Mouse (Mus musculus) forebrain, embryonic 15.5 days (tissue): ENCODE results near the gene Gm8113. TPM values are rescaled to one million over a fixed set of nuclear protein-coding genes. Genes with fewer than 3 reads are reported as not detected.
"Not testable (repeated sequence)": the region's sequence is repeated elsewhere in the genome, so short reads cannot be mapped to it uniquely, and the experiment has no call there.

Experiments
- ATAC-seq: fragments of 200-750 bp; cut with Nextera tagmentation; replicated peaks from 2 replicates; pipeline ENCODE4 v1.8.0; 2017; ENCODE audit warnings: mild to moderate bottlenecking, moderate TSS enrichment, moderate library complexity
- H3K27ac ChIP-seq: fragments of 300-500 bp; sonication (generic); replicated peaks from 2 replicates; pipeline ENCODE4 v1.5.1; 2015; ENCODE audit warnings: mild to moderate bottlenecking, inconsistent platforms
- H3K27me3 ChIP-seq: fragments of 300-500 bp; sonication (generic); 2 replicates; pipeline ENCODE4 v1.6.1; 2015; ENCODE audit warnings: inconsistent platforms
- H3K36me3 ChIP-seq: fragments of 300-500 bp; sonication (generic); 2 replicates; pipeline ENCODE4 v1.6.1; 2015; ENCODE audit warnings: mild to moderate bottlenecking, inconsistent platforms
- H3K4me1 ChIP-seq: fragments of 300-500 bp; sonication (generic); 2 replicates; pipeline ENCODE4 v1.6.1; 2015; ENCODE audit warnings: inconsistent platforms
- H3K4me2 ChIP-seq: fragments of 300-500 bp; sonication (generic); replicated peaks from 2 replicates; pipeline ENCODE4 v1.6.1; 2015; ENCODE audit warnings: mild to moderate bottlenecking, inconsistent platforms
- H3K4me3 ChIP-seq: fragments of 300-500 bp; sonication (generic); 2 replicates; pipeline ENCODE4 v1.5.1; 2015; ENCODE audit warnings: mild to moderate bottlenecking, inconsistent platforms
- H3K9ac ChIP-seq: fragments of 300-500 bp; sonication (generic); replicated peaks from 2 replicates; pipeline ENCODE4 v1.6.1; 2015; ENCODE audit warnings: mild to moderate bottlenecking, inconsistent platforms
- H3K9me3 ChIP-seq: fragments of 300-500 bp; sonication (generic); 2 replicates; pipeline ENCODE4 v1.6.1; 2016; ENCODE audit warnings: inconsistent platforms
- WGBS: fragments of 180-500 bp; shearing (Covaris S2); methylation state at CpG from one replicate; pipeline ENCODE4 v1.1.7; 2015; ENCODE audit warnings: mixed read lengths; 5-methylcytosine and 5-hydroxymethylcytosine counted together
- polyA plus RNA-seq: library from polyadenylated mRNA; unstranded; fragments of >200 nt; fragmentation: Nextera tagmentation; extraction: Ambion mirVana; gene quantifications from 2 replicates; pipeline ENCODE4 v1.2.1, GENCODE M21; 2015

Gene Gm8113
- 4.4 and 4.7 TPM in 2 replicates for polyA plus RNA-seq

DNA sequence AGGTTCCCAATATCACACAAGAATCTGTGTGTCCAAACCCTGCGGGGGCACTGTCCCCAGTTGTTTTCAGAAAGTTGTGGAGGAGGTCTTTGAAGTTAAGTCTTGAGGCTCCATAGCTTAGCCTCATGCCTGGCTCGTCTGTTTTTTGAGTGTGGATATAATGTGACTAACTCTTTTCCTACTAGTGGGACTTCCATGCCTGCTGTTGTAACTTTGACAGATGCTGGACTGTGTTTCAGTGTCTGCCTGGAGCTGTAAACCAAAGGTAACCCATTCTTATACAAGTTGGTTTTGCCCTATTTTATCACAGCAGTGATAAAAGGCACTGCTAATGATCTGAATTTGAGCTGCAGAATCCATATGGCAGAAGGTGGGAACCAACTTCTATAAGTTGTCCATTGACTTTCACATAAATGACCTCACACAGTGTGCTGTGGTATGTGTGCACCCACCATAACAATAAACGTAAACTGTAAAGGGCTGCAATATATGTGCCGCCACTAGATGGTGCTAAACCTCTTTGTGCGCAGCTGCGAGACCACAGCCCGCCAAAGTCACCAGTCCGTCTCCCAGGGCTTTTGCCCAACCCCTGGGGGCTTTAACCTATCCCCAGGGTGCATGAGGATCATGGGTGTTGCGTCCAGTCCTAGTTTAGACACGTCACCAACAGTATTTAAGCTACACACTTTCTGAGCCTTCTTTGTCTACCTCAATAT lies at the start of gene Gm8113:
Gene Gm8113, plus strand, starts transcription at position 703 of the 716 bp plus-strand sequence.
- Histone ChIP-seq H3K4me3 (peak within 1 kb of the TSS; percentile 47), H3K27ac (peak within 1 kb of the TSS; percentile 76), H3K9ac (peak within 1 kb of the TSS; percentile 47), H3K4me2 (peak within 1 kb of the TSS; percentile 47)
- not testable (repeated sequence) for H3K4me1 ChIP-seq, H3K9me3 ChIP-seq, H3K27me3 ChIP-seq, H3K36me3 ChIP-seq
- peak; percentile 98 for ATAC-seq
- 9% methylated on average over 10 of the region's 10 CpGs for WGBS

DNA sequence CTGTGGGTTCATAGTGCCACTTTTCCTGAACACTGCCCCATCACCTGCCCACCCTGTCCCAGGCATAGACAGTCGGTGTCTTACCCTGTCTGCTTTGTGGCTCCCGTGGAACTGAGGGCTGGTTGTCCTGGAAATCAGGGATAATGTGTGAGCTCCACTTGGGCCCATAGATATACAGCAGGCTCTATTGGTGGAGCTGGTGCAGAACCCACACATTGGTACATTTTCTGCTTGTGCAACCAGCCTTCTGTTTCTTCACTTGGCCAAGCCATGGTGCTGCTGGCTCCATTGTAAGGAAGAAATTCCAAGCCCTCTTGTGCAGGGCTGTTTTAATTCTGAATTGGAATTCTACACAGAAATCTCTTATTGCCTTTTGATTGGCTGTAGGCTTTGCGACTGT lies 49.8 kb upstream of the Gm8113 start, which contains the start of gene Ear1:
Gene Ear1, minus strand, starts transcription at position 101 of the 400 bp plus-strand sequence.
- H3K9me3 ChIP-seq, H3K4me3 ChIP-seq, H3K4me1 ChIP-seq, H3K27ac ChIP-seq, H3K27me3 ChIP-seq, H3K9ac ChIP-seq, H3K36me3 ChIP-seq, H3K4me2 ChIP-seq, ATAC-seq: not testable (repeated sequence)
- 84% methylated on average over 3 of the region's 3 CpGs for WGBS

DNA sequence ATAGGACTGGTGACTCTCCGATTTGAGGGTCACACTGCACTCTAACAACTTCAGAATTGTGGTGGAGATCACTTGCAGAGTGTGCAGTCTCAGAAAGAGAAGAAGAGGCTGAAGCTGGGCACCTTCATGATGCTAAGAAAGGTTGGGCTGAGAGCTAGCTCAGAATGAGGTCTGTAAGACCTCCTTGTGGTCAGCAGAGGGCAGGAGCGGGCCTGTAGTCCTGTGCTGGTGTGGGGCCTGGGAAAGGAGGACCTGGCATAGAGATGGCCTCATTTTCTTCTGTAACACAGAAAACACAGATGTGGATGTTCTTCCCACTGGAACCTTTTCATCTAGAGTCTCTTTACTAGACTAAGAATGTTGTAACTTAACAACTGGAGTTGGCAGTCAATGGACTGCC lies 47.4 kb upstream of the Gm8113 start:
- H3K9me3 ChIP-seq, H3K9ac ChIP-seq, H3K27me3 ChIP-seq, H3K4me2 ChIP-seq, H3K36me3 ChIP-seq, ATAC-seq, H3K27ac ChIP-seq, H3K4me1 ChIP-seq, H3K4me3 ChIP-seq: not testable (repeated sequence)
- WGBS, result 60% methylated on average over 1 of the region's 2 CpGs

DNA sequence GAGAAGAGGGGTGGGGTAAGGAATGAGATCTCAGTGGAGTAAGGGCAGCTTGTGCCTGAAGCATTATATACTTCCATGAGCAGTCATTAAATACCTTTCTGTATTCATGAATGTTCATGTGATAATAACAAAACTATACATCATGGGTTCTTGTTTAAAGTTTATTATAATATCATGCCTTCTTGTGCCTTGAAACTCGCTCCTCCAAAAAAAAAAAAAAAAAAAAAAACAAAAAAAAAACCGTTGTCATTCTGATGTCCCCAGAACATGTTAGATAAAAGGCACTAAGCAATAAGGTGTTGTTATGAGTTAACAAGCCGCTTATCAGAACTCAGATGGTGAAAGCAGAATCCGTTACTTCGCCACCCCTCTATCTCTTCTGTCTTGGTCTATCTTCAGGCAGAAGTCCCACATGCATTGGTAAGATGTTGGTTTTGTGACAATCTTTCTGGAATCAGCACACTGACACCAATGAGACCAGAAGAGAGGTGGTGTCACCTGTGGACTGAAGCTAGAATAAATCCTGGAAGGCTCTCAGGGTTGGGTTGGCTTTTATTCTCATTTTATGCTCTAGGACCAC lies 45.1 kb upstream of the Gm8113 start:
- H3K27me3 ChIP-seq, H3K4me3 ChIP-seq, H3K4me1 ChIP-seq, ATAC-seq, H3K27ac ChIP-seq, H3K36me3 ChIP-seq, H3K9ac ChIP-seq, H3K9me3 ChIP-seq, H3K4me2 ChIP-seq: not testable (repeated sequence)
- WGBS, result 91% methylated on average over 5 of the region's 5 CpGs

DNA sequence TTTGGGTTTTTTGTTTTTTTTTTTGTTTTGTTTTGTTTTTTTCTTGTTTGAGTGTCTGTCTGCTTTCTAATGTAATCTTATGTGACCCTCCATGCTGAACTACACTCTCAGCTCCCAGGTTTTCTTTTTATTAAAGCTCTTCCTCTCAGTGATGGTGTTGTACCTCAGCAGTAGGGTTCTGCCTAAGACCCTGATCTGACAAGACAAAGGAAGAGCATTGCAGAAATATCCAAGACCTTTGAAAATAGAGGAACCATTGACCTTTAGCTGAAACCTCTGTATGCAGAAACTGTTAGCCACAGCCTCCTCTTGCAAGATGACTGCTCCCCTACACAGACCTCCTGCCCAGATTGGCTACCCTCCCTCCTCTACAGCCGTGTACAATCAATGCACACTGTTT lies 39.0 kb upstream of the Gm8113 start:
- not testable (repeated sequence) for H3K4me2 ChIP-seq, ATAC-seq, H3K9me3 ChIP-seq, H3K27me3 ChIP-seq, H3K27ac ChIP-seq, H3K36me3 ChIP-seq, H3K4me1 ChIP-seq, H3K4me3 ChIP-seq, H3K9ac ChIP-seq
- 52% methylated on average over 1 of the region's 1 CpGs for WGBS

DNA sequence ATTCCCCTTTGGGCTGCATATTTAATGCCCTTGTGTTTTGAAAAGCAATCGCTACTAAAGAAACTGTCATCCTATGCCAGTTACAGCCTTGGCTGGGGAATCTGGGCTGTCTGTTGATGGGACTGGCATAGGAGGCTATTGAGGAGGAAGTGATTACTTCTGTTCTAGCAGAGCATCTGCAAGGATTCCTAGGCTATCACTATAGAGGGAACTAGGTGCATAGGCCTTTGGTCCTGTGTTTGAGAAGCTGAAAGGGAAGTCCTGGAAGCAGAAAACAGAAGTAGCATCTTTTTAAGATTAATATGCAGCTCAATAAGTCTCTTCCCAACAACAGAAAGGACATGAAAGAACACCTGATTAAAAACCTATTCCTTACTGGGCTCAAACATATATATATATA lies 33.9 kb upstream of the Gm8113 start:
- H3K4me1 ChIP-seq, H3K4me2 ChIP-seq, H3K4me3 ChIP-seq, ATAC-seq, H3K27ac ChIP-seq, H3K27me3 ChIP-seq, H3K9ac ChIP-seq, H3K9me3 ChIP-seq, H3K36me3 ChIP-seq: not testable (repeated sequence)
- 94% methylated on average over 1 of the region's 1 CpGs for WGBS

DNA sequence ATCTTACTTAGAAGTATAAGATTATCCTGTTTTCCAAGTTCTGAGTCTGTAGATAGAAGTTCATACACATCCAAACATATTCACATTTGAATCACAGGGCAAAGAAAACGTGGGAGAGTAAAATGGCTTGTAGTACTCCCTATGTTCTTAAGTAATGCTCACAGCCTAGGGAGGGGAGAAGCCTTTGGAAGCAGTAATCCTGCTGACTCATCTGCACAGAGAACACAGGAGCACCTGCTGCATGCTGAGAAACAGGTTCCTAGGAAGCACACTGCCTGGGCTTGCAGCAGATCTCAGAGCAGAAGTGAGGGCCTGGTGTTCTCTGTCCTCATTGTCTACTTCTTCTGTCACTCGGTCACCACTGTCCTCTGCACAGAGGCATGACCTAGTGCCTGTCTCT lies 29.8 kb upstream of the Gm8113 start:
- H3K4me2 ChIP-seq, H3K36me3 ChIP-seq, H3K4me1 ChIP-seq, ATAC-seq, H3K27ac ChIP-seq, H3K27me3 ChIP-seq, H3K4me3 ChIP-seq, H3K9ac ChIP-seq, H3K9me3 ChIP-seq: not testable (repeated sequence)
- WGBS, result 46% methylated on average over 1 of the region's 2 CpGs

DNA sequence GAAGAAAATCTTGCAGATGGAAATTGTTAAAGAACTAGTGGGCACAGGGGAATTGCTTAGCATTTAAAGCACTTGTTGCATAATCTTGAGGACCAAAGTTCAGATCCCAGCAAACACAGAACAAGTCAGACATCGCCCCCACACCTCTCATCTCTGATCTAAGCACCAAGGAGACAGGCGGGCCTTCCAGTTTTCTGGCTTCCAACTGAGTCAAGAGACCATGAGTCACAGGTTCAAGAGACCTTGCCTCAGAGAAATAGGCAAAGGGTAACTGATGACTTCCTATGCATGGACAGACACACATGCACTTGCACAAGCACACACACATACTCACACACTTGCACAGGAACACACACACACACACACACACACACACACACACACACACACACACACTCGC lies 26.6 kb upstream of the Gm8113 start:
- H3K4me1 ChIP-seq, H3K9ac ChIP-seq, H3K36me3 ChIP-seq: not testable (repeated sequence)

DNA sequence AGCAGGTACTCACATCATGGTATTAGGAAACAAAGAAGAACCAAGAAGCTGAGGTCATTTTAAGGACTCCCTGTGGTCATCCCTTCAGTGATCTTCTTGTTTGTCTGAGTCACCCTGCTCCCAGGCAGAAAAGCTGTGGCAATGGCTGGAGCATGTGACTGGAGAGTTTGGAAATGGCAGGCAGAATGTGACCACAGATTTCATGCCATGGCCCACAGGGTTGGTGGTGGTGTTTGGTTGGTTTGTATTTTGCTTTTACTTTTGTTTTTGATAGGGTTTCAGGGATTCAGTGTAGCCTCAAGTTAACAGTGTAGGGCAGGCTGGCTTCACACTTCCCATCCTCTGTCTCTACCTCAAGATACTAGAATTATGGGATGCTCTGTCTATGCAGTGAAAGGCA lies 7.0 kb upstream of the Gm8113 start:
- H3K9me3 ChIP-seq, ATAC-seq, H3K36me3 ChIP-seq, H3K27ac ChIP-seq, H3K27me3 ChIP-seq, H3K9ac ChIP-seq, H3K4me2 ChIP-seq, H3K4me3 ChIP-seq, H3K4me1 ChIP-seq: not testable (repeated sequence)

More for the DNA sequence above, 26.6 kb upstream of the Gm8113 start:
- H3K27me3 ChIP-seq, H3K4me2 ChIP-seq, ATAC-seq, H3K4me3 ChIP-seq, H3K9me3 ChIP-seq, H3K27ac ChIP-seq: not testable (repeated sequence)
- WGBS, result 91% methylated on average over 3 of the region's 3 CpGs

DNA sequence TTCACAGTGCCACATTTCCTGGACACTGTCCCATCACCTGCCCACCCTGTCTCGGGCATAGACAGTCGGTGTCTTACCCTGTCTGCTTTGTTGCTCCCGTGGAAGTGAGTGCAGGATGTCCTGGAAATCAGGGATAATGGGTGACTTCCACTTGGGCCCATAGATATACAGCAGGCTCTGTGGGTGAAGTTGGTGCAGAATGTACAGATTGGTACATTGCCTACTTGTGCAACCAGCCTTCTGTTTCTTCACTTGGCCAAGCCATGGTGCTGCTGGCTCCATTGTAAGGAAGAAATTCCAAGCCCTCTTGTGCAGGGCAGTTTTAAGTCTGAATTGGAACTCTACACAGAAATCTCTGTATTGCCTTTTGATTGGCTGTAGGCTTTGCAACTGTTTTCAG lies 1.7 kb upstream of the Gm8113 start, which contains the start of gene Ear10:
Gene Ear10, minus strand, starts transcription at position 101 of the 400 bp plus-strand sequence.
- not testable (repeated sequence) for H3K9ac ChIP-seq, H3K4me1 ChIP-seq, H3K36me3 ChIP-seq, H3K9me3 ChIP-seq, H3K4me2 ChIP-seq, H3K27me3 ChIP-seq, H3K27ac ChIP-seq, ATAC-seq, H3K4me3 ChIP-seq
- WGBS, result 90% methylated on average over 3 of the region's 3 CpGs

DNA sequence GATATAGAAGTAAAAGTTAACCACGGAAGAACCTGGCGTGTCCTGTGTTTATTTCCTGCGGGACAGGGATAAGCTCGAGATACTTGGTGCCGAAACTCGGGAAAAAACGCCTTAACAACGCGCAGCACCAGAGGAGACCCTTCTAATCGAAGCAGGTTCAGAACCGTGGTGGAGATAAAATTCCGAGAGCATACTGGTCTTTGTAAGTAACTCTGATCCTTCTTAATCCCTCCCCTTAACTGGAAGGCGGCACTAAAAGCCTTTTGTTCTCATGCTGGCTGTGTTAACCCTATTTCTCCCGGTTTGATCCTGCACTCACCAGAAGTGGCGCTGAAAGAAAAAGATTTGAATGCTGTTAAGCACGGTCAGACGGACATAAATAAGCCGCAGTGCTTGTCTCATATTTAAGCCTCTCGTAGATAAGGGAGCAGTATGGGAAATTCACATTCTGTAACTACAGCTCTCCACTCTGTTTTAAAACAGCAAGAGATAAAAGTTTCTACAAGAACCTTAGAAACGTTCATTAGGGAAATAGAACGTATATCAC lies 287 bp downstream of the Gm8113 start:
- H3K27me3 ChIP-seq, H3K4me1 ChIP-seq, H3K9me3 ChIP-seq, H3K36me3 ChIP-seq: not testable (repeated sequence)
- 4% methylated on average over 21 of the region's 21 CpGs for WGBS
- H3K9ac ChIP-seq, result peak overlapping the region; percentile 47
- H3K27ac ChIP-seq, result peak overlapping the region; percentile 76
- peak overlapping the region; percentile 47 for H3K4me2 ChIP-seq
- peak; percentile 92 for ATAC-seq
- H3K4me3 ChIP-seq, result peak overlapping the region; percentile 47

DNA sequence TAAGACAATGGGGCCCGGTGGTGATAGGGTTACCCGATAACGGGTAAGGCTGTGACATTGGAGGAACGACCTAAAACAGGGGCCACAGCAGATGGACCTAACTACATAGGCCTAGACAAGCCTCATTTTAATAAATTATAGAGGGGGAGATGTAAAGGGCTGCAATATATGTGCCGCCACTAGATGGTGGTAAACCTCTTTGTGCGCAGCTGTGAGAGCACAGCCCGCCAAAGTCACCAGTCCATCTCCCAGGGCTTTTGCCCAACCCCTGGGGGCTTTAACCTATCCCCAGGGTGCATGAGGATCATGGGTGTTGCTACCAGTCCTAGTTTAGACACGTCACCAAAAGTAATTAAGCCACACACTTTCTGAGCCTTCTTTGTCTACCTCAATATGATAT lies 7.8 kb downstream of the Gm8113 start:
- not testable (repeated sequence) for H3K27me3 ChIP-seq, H3K4me1 ChIP-seq, H3K4me3 ChIP-seq, ATAC-seq, H3K4me2 ChIP-seq, H3K36me3 ChIP-seq, H3K27ac ChIP-seq, H3K9ac ChIP-seq, H3K9me3 ChIP-seq
- WGBS, result 15% methylated on average over 8 of the region's 8 CpGs

DNA sequence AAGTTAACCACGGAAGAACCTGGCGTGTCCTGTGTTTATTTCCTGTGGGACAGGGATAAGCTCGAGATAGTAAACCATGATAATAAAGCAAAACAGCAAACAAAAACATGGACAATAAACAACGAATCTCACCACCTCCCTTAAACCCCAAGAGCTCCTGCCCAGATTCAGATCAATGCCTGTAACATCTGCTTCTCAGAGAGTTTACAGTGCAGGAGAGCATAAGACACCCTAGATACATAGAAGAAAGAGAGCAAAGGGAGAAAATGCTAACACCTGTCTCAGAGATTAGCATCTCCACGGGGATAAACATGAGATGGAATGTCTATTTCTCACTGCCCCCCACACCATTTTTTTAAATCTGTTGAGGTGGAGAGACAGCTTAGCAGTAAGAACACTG lies 8.2 kb downstream of the Gm8113 start:
- not testable (repeated sequence) for H3K4me3 ChIP-seq
- peak; percentile 66; the same call in 1 of the 2 replicates for ATAC-seq
- WGBS, result 54% methylated on average over 5 of the region's 5 CpGs

More for the DNA sequence above, 8.2 kb downstream of the Gm8113 start:
- H3K27ac ChIP-seq, H3K9ac ChIP-seq, H3K36me3 ChIP-seq, H3K9me3 ChIP-seq, H3K4me1 ChIP-seq, H3K4me2 ChIP-seq, H3K27me3 ChIP-seq: not testable (repeated sequence)
